Mouse (Mus musculus): ENCODE measurements around the gene Gm28051. TPM values are rescaled to one million over a fixed set of nuclear protein-coding genes. Genes with fewer than 3 reads are reported as not detected.

Gm28051 gene
- total and polyA plus RNA-seq, 3 experiments, result not detected

DNA sequence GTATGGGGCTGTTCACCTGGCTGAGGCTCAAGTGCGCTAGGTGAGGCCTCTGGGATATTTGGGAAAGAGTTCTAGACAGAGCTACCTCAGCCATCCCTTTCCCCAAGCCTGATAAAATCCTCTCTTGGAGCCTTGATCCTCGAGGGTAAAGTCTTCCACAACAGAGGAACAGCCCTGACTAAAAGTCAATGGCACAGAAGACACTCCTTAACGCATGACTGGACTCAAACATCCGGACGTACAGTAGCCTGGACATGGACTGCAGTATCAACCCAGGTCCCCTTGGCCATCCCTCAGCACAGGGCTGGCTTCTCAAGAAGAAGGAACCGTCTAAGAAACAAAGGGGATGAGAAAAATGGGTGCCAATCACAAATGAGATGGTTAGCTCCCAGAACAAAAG, 74.1 kb downstream of the Gm28051 start:
- peaks cover 7% of the 10 kb centered on the region; the same call in 1 of the 2 replicates for H3K79me2 ChIP-seq (replicated peaks; ENCODE audit: control insufficient read depth, extremely low read depth, insufficient read depth, poor library complexity, severe bottlenecking)
- no peak overlapping the region for H3K4me3 ChIP-seq (replicated peaks in 1 of 3; ENCODE audit: low read depth in 2 of 3, low read length in 2 of 3, poor library complexity in 1 of 3)
- peaks cover 8 to 76% of the 10 kb centered on the region in 2 experiments for H3K4me1 ChIP-seq (ENCODE audit: control insufficient read depth in 1 of 2, insufficient read depth in 2 of 2)
- no peaks in the 10 kb centered on the region for H3K27me3 ChIP-seq (replicated peaks)
- no peak overlapping the region for H3K4me2 ChIP-seq (ENCODE audit: insufficient read depth, low read depth, poor library complexity, severe bottlenecking)
- no peak overlapping the region for H3K9ac ChIP-seq (ENCODE audit: insufficient read depth, low read depth)
- H3K27ac ChIP-seq (ENCODE audit: insufficient read depth, low read depth), result no peak overlapping the region
- in situ Hi-C loops (cut with MboI; ENCODE audit: low pct_ligation_motif_present, low pct_unique_long_range_greater_than_20kb, low sequenced_read_pairs), result no loop called here
- dilution Hi-C loops (cut with MboI; ENCODE audit: extremely low pct_ligation_motif_present, extremely low pct_unique_long_range_greater_than_20kb, low sequenced_read_pairs), result no loop called here
- H3K36me3 ChIP-seq (replicated peaks in 1 of 2; ENCODE audit: control insufficient read depth in 1 of 2, insufficient read depth in 1 of 2, low read length in 1 of 2), result peaks cover 2 to 96% of the 10 kb centered on the region in 2 experiments
- no peak for DNase-seq (ENCODE audit: extremely low read depth)
- peaks cover 2% of the 10 kb centered on the region for H3K9me3 ChIP-seq (replicated peaks; ENCODE audit: low read length)
- TF ChIP-seq ELF1 (IDR thresholded peaks at IDR 0.05; ENCODE audit: low read depth, low read length), result no peak
- TF ChIP-seq TCF12 (IDR thresholded peaks at IDR 0.05; ENCODE audit: low read depth, low read length), result no peak
- TF ChIP-seq NELFE (IDR thresholded peaks at IDR 0.05; ENCODE audit: low read depth, low read length), result no peak
- no peak for TF ChIP-seq SMC3 (IDR thresholded peaks at IDR 0.05; ENCODE audit: low read depth, low read length)
- TF ChIP-seq GABPA (IDR thresholded peaks at IDR 0.05; ENCODE audit: insufficient replicate concordance, low read depth, low read length), result no peak
- TF ChIP-seq RAD21 (IDR thresholded peaks at IDR 0.05; ENCODE audit: low read depth, low read length), result no peak
- no peak for TF ChIP-seq POLR2AphosphoS2 (IDR thresholded peaks at IDR 0.05; ENCODE audit: low read depth, low read length)
- no peak for TF ChIP-seq TBP (conservative IDR thresholded peaks at IDR 0.05; ENCODE audit: low read depth, low read length)
- TF ChIP-seq EP300 (IDR thresholded peaks at IDR 0.05; ENCODE audit: low read length), result no peak
- no peak for TF ChIP-seq JUN (IDR thresholded peaks at IDR 0.05; ENCODE audit: insufficient read depth, low read depth, low read length)
- no peak for TF ChIP-seq JUND (conservative IDR thresholded peaks at IDR 0.05; ENCODE audit: low read depth, low read length)

GRCm38 (mm10) chr12:102682722-102683299, 74.8 kb downstream of the Gm28051 start:
- in situ Hi-C loops (cut with MboI; ENCODE audit: low pct_ligation_motif_present, low pct_unique_long_range_greater_than_20kb, low sequenced_read_pairs), result no loop called here
- no peak overlapping the region for H3K9ac ChIP-seq (ENCODE audit: insufficient read depth, low read depth)
- H3K4me2 ChIP-seq (ENCODE audit: insufficient read depth, low read depth, poor library complexity, severe bottlenecking), result no peak overlapping the region
- H3K36me3 ChIP-seq (replicated peaks in 1 of 2; ENCODE audit: control insufficient read depth in 1 of 2, insufficient read depth in 1 of 2, low read length in 1 of 2), result peaks cover 2 to 92% of the 10 kb centered on the region in 2 experiments
- no peak overlapping the region for H3K4me3 ChIP-seq (replicated peaks in 1 of 3; ENCODE audit: low read depth in 2 of 3, low read length in 2 of 3, poor library complexity in 1 of 3)
- H3K27ac ChIP-seq (ENCODE audit: insufficient read depth, low read depth), result no peak overlapping the region
- peaks cover 8% of the 10 kb centered on the region; the same call in 1 of the 2 replicates for H3K79me2 ChIP-seq (replicated peaks; ENCODE audit: control insufficient read depth, extremely low read depth, insufficient read depth, poor library complexity, severe bottlenecking)
- dilution Hi-C loops (cut with MboI; ENCODE audit: extremely low pct_ligation_motif_present, extremely low pct_unique_long_range_greater_than_20kb, low sequenced_read_pairs), result no loop called here
- DNase-seq (ENCODE audit: extremely low read depth), result no peak
- H3K9me3 ChIP-seq (replicated peaks; ENCODE audit: low read length), result no peaks in the 10 kb centered on the region
- H3K4me1 ChIP-seq (ENCODE audit: control insufficient read depth in 1 of 2, insufficient read depth in 2 of 2), result peaks cover 8 to 80% of the 10 kb centered on the region in 2 experiments
- TF ChIP-seq ZKSCAN1 (IDR thresholded peaks at IDR 0.05; ENCODE audit: borderline replicate concordance, low read depth, low read length), result no peak
- TF ChIP-seq CTCF (conservative IDR thresholded peaks at IDR 0.05 in 1 of 2, IDR thresholded peaks at IDR 0.05 in 1 of 2; ENCODE audit: low read depth in 2 of 2, low read length in 2 of 2), result no peak
- TF ChIP-seq BHLHE40 (IDR thresholded peaks at IDR 0.05; ENCODE audit: low read depth, low read length), result no peak
- TF ChIP-seq UBTF (IDR thresholded peaks at IDR 0.05; ENCODE audit: low read depth, low read length), result no peak
- H3K27me3 ChIP-seq (replicated peaks), result no peaks in the 10 kb centered on the region
